Mouse (Mus musculus) urinary bladder, postnatal 25 days (tissue): ENCODE results near the gene 3110001I22Rik.
"Not testable (repeated sequence)": the region's sequence is repeated elsewhere in the genome, so short reads cannot be mapped to it uniquely, and the experiment has no call there.

Source experiments
- DNase-seq: peaks from one replicate; pipeline ENCODE4 v3.0.0; 2022; ENCODE audit warnings: low spot score

The 3110001I22Rik gene

DNA sequence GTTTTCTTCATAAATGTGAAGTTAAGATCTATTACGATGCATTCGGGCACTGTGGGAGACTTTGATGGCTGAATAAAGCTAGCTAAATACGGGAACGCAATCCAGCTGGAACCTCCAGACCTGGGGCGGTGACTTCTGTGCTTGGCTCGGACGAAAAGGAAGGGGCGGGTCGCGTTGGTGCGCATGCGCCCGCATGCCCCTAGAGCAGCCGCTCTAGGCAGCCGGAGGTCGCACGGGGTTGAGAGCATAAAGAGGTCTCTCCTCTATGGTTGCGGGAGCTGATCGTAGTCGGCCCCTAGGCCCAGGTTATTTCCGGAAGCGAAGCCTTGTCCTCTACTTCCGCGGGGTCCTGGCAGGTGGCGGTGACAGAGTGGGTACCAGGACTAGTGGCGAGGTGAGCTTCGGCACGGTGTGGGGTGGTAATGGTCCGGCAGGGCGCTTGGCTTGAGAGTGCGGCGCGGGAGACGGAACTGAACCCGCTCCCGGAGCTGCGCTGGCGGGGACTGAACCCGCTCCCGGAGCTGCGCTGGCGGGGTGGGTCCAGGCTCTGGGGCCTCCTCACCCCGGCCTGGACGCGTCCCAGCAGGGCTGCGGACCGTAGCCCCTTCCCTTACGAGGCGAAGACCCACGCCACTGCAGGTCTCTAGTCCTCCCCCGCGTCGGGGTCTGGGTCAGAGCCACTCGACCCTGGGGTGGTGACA lies at the start of gene 3110001I22Rik, which contains the start of gene Bfar:
3110001I22Rik (plus strand) TSS at position 245 of the 701 bp plus-strand sequence.
Bfar (plus strand) TSS at position 174 of the 701 bp plus-strand sequence.
- DNase-seq: peak; percentile 79

DNA sequence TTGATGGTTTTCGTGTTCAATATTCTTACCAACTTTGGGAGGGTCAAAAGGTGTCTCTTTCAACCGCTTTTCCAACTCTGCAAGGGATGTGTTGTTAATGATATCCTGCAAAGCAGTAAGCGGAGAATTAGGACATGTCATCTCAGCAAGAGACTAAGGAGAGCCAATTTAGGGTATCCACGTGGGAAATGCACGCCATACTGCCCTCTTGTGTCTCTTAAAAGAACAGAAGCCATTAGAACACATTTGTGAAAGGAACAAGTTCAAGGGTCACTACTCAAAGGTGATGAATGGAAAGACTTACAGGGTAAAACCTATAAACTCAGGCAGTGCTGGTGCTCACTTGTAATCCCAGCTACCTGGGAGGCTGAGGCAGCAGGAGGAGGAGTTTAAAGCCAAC lies 43.4 kb upstream of the 3110001I22Rik start:
- no peak for DNase-seq

DNA sequence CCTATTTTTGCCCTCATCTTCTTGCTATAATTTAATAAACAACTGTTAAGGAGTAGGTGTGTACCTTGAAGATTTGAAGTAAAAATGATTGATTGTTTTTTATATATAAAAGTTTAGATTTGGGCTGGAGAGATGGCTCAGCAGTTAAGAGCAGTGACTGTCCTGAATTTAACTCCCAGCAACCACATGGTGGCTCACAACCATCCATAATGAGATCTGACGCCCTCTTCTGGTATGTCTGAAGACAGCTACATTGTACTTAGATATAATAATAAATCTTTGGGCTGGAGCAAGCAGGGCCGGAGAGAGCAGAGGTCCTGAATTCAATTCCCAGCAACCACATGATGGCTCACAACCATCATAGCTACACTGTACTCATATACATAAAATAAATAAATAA lies 33.5 kb upstream of the 3110001I22Rik start:
- DNase-seq: not testable (repeated sequence)

DNA sequence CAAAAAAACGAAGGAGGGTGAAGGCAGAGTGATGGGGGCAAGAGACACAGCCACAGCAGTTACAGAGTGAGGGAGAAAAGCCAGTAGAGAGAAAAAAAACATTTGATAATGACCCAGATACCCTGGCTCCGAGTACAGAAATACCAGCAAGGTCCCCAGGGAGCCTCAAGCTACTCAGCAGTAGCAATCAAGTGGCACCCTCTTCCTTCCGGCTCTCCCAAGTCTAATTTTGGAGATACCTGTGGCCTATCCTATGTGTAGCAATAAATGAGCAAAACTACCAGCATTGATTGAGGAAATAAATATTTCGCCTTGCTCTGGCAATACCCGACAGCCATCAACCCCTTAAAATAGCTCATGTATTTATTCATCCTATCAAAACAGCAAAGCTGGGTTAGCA lies 32.2 kb upstream of the 3110001I22Rik start:
- DNase-seq: no peak

DNA sequence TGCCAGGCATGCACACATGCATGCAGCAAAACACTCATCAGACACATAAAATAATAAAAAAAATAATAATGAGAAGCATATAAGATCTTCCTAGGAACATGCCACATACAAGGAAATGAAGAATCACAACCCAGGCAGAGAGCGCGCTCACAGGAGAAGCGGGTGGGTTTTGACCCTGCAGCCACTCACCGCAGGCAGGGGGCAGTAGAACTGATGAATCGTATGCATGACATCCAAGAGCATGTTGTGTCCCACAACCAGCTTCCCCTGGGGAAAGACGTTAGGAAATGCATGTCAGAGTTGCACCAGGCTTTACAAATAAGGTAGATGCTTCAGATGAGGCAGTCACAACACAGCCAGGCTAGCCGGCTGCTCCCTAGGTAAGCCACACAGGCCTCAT lies 31.7 kb upstream of the 3110001I22Rik start:
- DNase-seq: no peak

GRCm38 (mm10) chr16:13644474-13644873 lies 27.3 kb upstream of the 3110001I22Rik start:
- DNase-seq: no peak

DNA sequence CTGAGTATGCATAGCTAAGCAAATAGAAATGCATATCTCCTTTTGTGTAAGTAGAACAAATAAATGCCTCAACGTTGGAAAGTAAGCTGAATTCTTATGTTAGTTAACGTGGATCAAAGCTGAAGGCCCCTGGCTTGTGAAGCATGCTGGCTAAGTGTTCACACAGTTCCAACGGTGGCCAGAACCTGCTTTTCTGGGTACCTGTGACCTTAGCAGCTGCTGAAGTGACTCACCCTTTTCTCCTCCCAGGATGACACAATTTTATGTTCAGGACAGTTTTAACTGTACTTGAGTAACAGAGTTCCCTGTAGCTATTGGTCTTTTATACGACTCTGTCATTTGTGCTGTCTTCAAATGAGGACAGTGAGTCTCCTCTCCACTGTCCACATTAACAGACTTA lies 25.8 kb upstream of the 3110001I22Rik start:
- peak; percentile 10 for DNase-seq

GRCm38 (mm10) chr16:13658886-13659285 lies 12.8 kb upstream of the 3110001I22Rik start:
- no peak for DNase-seq

DNA sequence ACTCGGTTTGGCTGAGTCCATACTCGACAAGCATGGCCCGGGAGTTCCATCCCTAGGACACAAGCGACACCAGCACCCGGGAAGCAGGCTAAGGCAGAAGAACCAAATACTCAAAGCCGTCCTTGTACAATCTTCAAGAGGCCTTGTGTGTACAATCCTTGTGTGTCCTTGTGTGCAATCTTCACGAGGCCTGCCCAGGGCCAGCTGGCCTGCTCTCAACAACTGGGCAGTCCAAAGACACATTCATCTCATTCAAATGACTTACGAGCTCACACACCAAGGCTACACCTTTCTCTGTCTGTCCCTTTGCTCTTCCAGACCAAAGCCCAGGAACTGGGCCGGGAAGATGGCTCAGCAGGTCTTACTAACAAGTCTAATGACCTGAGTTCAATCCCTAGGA lies 11.0 kb upstream of the 3110001I22Rik start:
- no peak for DNase-seq

DNA sequence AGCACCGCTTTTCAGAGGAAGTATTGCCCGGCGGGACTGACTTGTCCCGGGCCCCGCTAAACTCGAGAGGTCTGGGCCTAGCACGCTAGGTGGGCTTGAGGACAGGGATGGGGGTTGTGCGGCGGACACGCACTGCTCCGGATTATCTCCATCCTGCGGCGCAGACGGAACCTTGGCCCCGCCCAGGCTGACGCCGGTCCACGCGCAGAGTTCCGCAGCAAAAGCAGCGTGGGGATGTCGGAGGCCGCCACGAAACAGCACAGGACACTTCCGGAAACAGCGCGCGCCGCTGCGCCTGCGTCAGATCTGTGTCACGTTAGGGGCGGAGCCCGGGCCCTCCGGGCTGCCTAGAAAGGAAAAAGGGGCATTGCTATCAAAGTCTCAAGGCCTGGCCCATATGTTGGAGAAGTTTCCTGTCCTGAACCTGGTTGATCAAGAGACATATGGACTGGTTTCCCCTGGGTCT lies 3.8 kb upstream of the 3110001I22Rik start, which contains the start of gene Parn:
Parn (minus strand) TSS at position 293 of the 466 bp plus-strand sequence.
- peak; percentile 91 for DNase-seq

GRCm38 (mm10) chr16:13668402-13669108 lies 3.2 kb upstream of the 3110001I22Rik start:
- DNase-seq: no peak

- no peak for DNase-seq
These were observed 2.4 kb upstream of the 3110001I22Rik start for GRCm38 (mm10) chr16:13669282-13669681.

DNA sequence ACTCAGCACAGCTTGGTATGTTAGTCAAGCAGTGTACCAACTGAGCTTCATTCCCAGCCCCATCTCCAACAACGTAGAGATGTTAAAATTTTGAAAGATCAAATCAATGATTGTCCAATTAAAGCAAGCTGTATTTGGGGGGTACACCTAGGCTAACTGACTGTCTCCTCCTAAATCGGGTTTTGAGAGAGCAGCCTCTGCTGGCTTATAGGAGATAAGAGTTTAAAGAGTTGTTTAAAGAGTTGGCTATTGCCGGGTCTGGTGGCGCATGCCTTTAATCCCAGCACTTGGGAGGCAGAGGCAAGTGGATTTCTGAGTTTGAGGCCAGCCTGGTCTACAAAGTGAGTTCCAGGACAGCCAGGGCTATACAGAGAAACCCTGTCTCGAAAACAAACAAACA lies 833 bp upstream of the 3110001I22Rik start:
- DNase-seq: not testable (repeated sequence)

GRCm38 (mm10) chr16:13672386-13672898 lies 713 bp downstream of the 3110001I22Rik start:
- DNase-seq: peak; percentile 46

DNA sequence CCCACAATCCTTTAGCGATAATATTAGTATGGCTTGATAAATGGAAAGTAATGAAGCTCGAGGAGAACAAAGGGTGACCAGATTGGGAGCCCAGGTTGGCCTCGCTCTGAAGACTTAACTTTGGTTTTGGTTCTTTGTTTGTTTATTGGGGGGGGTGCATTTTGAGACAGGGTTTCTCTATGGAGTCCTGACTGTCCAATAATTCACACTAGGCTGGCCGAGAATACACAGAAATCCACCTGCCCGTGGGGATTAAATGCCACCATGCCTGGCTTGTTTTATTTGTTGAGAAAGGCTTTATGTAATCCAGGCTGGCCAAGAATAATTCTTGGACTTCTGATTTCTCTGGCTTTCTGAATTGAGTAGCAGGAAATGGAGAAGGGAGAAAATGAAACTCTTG lies 1.4 kb downstream of the 3110001I22Rik start:
- DNase-seq: no peak

- DNase-seq: no peak
These were observed 2.8 kb downstream of the 3110001I22Rik start for GRCm38 (mm10) chr16:13674511-13674910.

DNA sequence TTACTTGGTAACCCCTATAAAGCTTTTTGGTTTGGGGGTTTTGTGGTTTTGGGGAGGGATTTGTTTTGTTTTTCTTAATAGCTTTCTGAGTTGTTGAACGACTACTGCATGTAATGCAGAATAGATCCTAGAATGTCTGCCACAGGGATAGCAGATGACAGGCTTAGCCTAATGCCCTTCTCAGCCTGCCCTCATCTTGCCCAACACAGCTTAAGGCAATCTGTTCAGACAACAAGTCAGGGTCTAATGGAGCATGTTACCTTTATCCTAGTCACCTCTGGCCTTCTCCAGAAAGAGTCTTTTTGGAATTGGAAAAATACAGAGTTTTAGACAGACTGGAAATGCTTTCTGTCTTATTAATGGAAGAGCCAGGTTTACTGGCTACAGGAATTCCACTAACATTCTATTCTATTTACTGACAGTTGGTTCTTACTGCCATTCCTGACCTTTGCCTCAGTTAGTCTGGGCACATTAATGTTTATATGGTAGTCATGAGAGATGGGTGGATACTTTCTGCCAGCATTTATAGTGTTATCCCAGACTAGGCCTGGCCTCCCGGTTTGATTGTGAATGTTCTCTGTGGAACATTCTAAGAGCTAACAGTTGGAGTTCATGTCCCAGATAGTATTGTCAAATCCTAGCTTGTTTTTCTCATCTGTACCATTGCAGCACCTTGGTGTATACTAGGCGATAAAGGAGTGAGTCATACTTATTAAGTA lies 7.0 kb downstream of the 3110001I22Rik start:
- no peak for DNase-seq

- no peak for DNase-seq
These were observed 27.3 kb downstream of the 3110001I22Rik start for GRCm38 (mm10) chr16:13698998-13699397.

DNA sequence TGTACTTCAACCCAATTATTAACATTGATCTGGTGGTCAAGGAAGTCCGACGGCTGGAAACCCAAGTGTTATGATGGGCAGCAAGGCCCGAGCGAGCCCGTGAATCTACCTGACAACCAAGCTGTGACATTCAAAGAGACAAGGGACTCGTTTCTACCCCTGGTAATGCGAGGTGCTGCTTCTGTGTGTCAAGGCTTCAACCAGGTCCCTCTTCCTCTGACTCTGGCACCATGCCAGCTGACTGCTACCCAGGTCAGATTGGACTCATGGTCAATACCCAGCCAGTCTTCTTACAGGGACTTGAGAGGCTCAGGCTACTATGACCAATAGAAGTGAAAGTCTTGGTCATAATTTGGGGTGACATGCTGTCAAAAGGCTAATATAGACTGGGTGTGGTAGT lies 30.5 kb downstream of the 3110001I22Rik start:
- DNase-seq: no peak

DNA sequence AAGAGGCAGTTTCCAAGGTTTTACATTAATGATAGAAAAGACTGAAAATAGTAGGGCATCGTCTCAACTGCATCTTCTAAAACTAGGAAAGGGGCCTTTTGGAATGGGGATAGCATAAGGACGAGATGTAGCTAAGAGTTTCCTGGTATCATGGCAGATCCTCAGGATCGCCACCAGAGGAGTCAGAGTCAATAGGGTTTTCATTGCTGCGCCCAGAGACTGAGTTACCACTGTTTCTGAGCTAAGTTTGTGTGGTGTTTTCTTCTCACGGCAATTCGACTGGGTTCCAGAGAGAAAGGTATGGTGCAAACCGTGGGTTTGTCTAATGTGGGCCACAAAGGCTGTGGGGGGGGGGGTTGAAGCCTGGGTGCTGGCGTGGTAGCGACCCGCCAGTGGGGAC lies 32.9 kb downstream of the 3110001I22Rik start:
- DNase-seq: no peak

- DNase-seq: no peak
These were observed 43.2 kb downstream of the 3110001I22Rik start for GRCm38 (mm10) chr16:13714910-13715309.

DNA sequence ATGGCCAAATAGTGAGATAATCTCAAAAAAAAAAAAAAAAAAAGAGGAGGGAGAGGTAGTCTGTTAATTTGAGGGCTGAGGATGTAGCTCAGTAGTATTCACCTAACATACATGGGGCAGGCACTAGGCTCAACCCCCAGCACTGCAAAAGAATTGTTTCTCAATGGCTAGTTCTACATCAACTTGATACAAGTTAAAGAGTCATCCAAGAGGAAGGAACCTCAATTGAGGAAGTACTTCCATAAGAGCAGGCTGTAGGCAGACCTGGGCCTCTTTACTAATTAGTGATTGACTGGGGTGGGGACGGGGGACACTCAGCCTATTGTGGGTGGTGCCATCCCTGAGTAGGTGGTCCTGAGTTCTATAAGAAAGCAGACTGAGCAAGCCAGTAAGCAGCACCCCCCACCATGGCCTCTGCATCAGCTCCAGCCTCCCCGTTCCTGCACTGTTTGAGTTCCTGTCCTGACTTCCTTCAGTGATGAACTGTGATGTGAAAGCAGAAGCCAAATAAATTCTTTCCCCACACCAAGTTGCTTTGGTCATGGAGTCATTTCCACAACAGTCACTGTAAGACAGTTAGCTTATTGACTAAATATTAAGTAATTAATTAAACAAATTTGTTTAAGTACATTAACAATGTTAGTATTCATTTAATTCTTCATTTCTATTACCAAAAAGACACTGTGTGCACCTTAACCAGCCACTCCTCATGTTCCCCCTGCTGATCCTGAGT lies 45.3 kb downstream of the 3110001I22Rik start:
- DNase-seq: no peak
